Mouse (Mus musculus) intestine, embryonic 14.5 days (tissue): ENCODE measurements at regions not wholly inside any gene's neighbourhood (a gene's known extent, or its start where the extent isn't known, plus 50 kb on each side); places are given as distances from the start of the nearest gene placed in this dataset.
A peak's percentile ranks its signal among the peaks of the same experiment; 100 is the strongest.

Experiments used
- ATAC-seq: fragments of 200-750 bp; cut with Nextera tagmentation; replicated peaks from 2 replicates; pipeline ENCODE4 v1.8.0; 2017; ENCODE audit warnings: low read depth, moderate number of reproducible peaks, moderate TSS enrichment, moderate library complexity; ENCODE audit not compliant: low FRiP score, low TSS enrichment
- DNase-seq: peaks from one replicate; pipeline ENCODE4 v3.0.0-alpha.2; 2018; ENCODE audit warnings: low spot score
- H3K27ac ChIP-seq: fragments of 300-500 bp; sonication (generic); 2 replicates; pipeline ENCODE4 v1.5.1; 2014; ENCODE audit warnings: low read depth, mild to moderate bottlenecking, control low read depth
- H3K27me3 ChIP-seq: fragments of 300-500 bp; sonication (generic); replicated peaks from 2 replicates; pipeline ENCODE4 v1.6.1; 2014; ENCODE audit warnings: low read length, control low read depth; ENCODE audit not compliant: control insufficient read depth, insufficient read depth
- H3K36me3 ChIP-seq: fragments of 300-500 bp; sonication (generic); 2 replicates; pipeline ENCODE4 v1.6.1; 2014; ENCODE audit warnings: low read length, control low read depth; ENCODE audit not compliant: control insufficient read depth, insufficient read depth
- H3K4me1 ChIP-seq: fragments of 300-500 bp; sonication (generic); replicated peaks from 2 replicates; pipeline ENCODE4 v1.6.1; 2014; ENCODE audit warnings: low read length, control low read depth, mixed read lengths; ENCODE audit not compliant: control insufficient read depth, insufficient read depth
- H3K4me2 ChIP-seq: fragments of 300-500 bp; sonication (generic); 2 replicates; pipeline ENCODE4 v1.6.1; 2014; ENCODE audit warnings: low read length
- H3K4me3 ChIP-seq: fragments of 300-500 bp; sonication (generic); 2 replicates; pipeline ENCODE4 v1.5.1; 2014; ENCODE audit warnings: low read depth, low read length, control low read depth, mixed read lengths
- H3K9ac ChIP-seq: fragments of 300-500 bp; sonication (generic); 2 replicates; pipeline ENCODE4 v1.6.1; 2014; ENCODE audit warnings: mild to moderate bottlenecking, low read length
- H3K9me3 ChIP-seq: fragments of 300-500 bp; sonication (generic); 2 replicates; pipeline ENCODE4 v1.6.1; 2016; ENCODE audit warnings: low read length, control low read depth; ENCODE audit not compliant: control insufficient read depth
- WGBS: fragments of 180-500 bp; shearing (Covaris S2); extraction: QIAGEN DNeasy Blood & Tissue Kit; methylation state at CpG from one replicate; pipeline ENCODE4 v1.1.7; 2014; 5-methylcytosine and 5-hydroxymethylcytosine counted together

- Histone ChIP-seq H3K27ac (no peak overlapping the region), H3K4me1 (no peaks in the 10 kb centered on the region; the same call in 1 of the 2 replicates), H3K4me3 (no peak overlapping the region), H3K9me3 (no peaks in the 10 kb centered on the region), H3K27me3 (peaks cover 8% of the 10 kb centered on the region; the same call in 1 of the 2 replicates), H3K9ac (no peak overlapping the region), H3K36me3 (no peaks in the 10 kb centered on the region), H3K4me2 (no peak overlapping the region)
- no peak for DNase-seq
- 54% methylated on average over 10 of the region's 10 CpGs for WGBS
- no peak for ATAC-seq
These were observed 188.8 kb upstream of the Six2 start for GRCm38 (mm10) chr17:85876853-85877252.

GRCm38 (mm10) chr17:85873853-85874586 is 185.9 kb upstream of the Six2 start:
- no peaks in the 10 kb centered on the region for H3K36me3 ChIP-seq
- H3K4me2 ChIP-seq: no peak overlapping the region
- 31% methylated on average over 13 of the region's 13 CpGs for WGBS
- peaks cover 8% of the 10 kb centered on the region; the same call in 1 of the 2 replicates for H3K27me3 ChIP-seq
- peaks cover 2% of the 10 kb centered on the region for H3K4me1 ChIP-seq
- ATAC-seq (no peak), DNase-seq (no peak)
- H3K9me3 ChIP-seq: no peaks in the 10 kb centered on the region
- no peak overlapping the region for H3K4me3 ChIP-seq
- H3K27ac ChIP-seq: no peak overlapping the region
- no peak overlapping the region for H3K9ac ChIP-seq

GRCm38 (mm10) chr17:85872903-85873413 is 184.9 kb upstream of the Six2 start:
- Histone ChIP-seq H3K9me3 (no peaks in the 10 kb centered on the region), H3K27ac (no peak overlapping the region), H3K27me3 (peaks cover 8% of the 10 kb centered on the region; the same call in 1 of the 2 replicates), H3K4me2 (no peak overlapping the region), H3K36me3 (no peaks in the 10 kb centered on the region), H3K4me1 (peaks cover 10% of the 10 kb centered on the region), H3K4me3 (no peak overlapping the region), H3K9ac (no peak overlapping the region)
- no peak for DNase-seq
- ATAC-seq: no peak
- WGBS: 46% methylated on average over 6 of the region's 6 CpGs

GRCm38 (mm10) chr17:85870406-85870805 is 182.3 kb upstream of the Six2 start:
- DNase-seq: no peak
- ATAC-seq: no peak
- no peak overlapping the region for H3K27ac ChIP-seq

GRCm38 (mm10) chr17:85869179-85869578 is 181.1 kb upstream of the Six2 start:
- Histone ChIP-seq H3K4me3 (no peak overlapping the region), H3K27me3 (no peaks in the 10 kb centered on the region; the same call in 1 of the 2 replicates), H3K4me2 (no peak overlapping the region), H3K4me1 (peaks cover 10% of the 10 kb centered on the region), H3K27ac (peak overlapping the region; percentile 34; the same call in 1 of the 2 replicates), H3K9ac (no peak overlapping the region), H3K9me3 (no peaks in the 10 kb centered on the region), H3K36me3 (no peaks in the 10 kb centered on the region)
- WGBS: 14% methylated on average over 5 of the region's 5 CpGs
- ATAC-seq (peak; percentile 45; the same call in 1 of the 2 replicates), DNase-seq (no peak)

More at GRCm38 (mm10) chr17:85870406-85870805, 182.3 kb upstream of the Six2 start:
- Histone ChIP-seq H3K9me3 (no peaks in the 10 kb centered on the region), H3K9ac (no peak overlapping the region), H3K4me2 (no peak overlapping the region), H3K4me3 (no peak overlapping the region), H3K27me3 (peaks cover 5% of the 10 kb centered on the region; the same call in 1 of the 2 replicates), H3K4me1 (peaks cover 10% of the 10 kb centered on the region), H3K36me3 (no peaks in the 10 kb centered on the region)
- WGBS: 60% methylated on average over 8 of the region's 8 CpGs

- no peak for DNase-seq
- WGBS: 71% methylated on average over 12 of the region's 12 CpGs
These were observed 180.0 kb upstream of the Six2 start for GRCm38 (mm10) chr17:85867945-85868616.

GRCm38 (mm10) chr17:85866581-85866980 is 178.5 kb upstream of the Six2 start:
- Histone ChIP-seq H3K4me2 (no peak overlapping the region), H3K9me3 (no peaks in the 10 kb centered on the region), H3K27ac (no peak overlapping the region), H3K27me3 (no peaks in the 10 kb centered on the region), H3K36me3 (no peaks in the 10 kb centered on the region), H3K4me3 (no peak overlapping the region), H3K9ac (no peak overlapping the region), H3K4me1 (peaks cover 10% of the 10 kb centered on the region)
- DNase-seq: no peak
- ATAC-seq: no peak
- whole genome bisulfite sequencing: 86% methylated on average over 3 of the region's 3 CpGs

More at GRCm38 (mm10) chr17:85867945-85868616, 180.0 kb upstream of the Six2 start:
- no peak for ATAC-seq
- Histone ChIP-seq H3K36me3 (no peaks in the 10 kb centered on the region), H3K9ac (no peak overlapping the region), H3K27me3 (no peaks in the 10 kb centered on the region), H3K4me3 (no peak overlapping the region), H3K9me3 (no peaks in the 10 kb centered on the region), H3K4me1 (peaks cover 10% of the 10 kb centered on the region), H3K4me2 (no peak overlapping the region), H3K27ac (0 out of 2 replicates have a peak overlapping the region, but pooled peaks have one; percentile 30)

GRCm38 (mm10) chr17:85865940-85866339 is 177.9 kb upstream of the Six2 start:
- H3K9ac ChIP-seq: no peak overlapping the region
- H3K36me3 ChIP-seq: no peaks in the 10 kb centered on the region
- H3K4me3 ChIP-seq: no peak overlapping the region
- H3K27me3 ChIP-seq: no peaks in the 10 kb centered on the region
- H3K4me2 ChIP-seq: no peak overlapping the region
- H3K27ac ChIP-seq: no peak overlapping the region
- no peaks in the 10 kb centered on the region for H3K9me3 ChIP-seq
- no peak for DNase-seq
- WGBS: 92% methylated on average over 4 of the region's 4 CpGs
- H3K4me1 ChIP-seq: peaks cover 10% of the 10 kb centered on the region
- no peak for ATAC-seq
